Mouse (Mus musculus) T-helper 17 cell (primary cell): Measurements from ENCODE around the gene Top1.

Experiments
- in situ Hi-C, 2 experiments: fragments of 300-600 bp; cut with MboI, MseI; formaldehyde crosslinking; loops; 1 replicate in 1 of 2; 2 replicates in 1 of 2; pipeline ENCODE4 v1.15.1; 2025; ENCODE audit warnings: high pct_unique_total_duplicates in 2 of 2

Gene Top1

GRCm38 (mm10) chr2:160718811-160719210, 73.1 kb downstream of the Top1 start:
- in situ Hi-C loops = loop anchor here (5.0 to 10.0 kb wide), 3 partner anchors 38 to 166 kb away; partner anchors contain the start of gene Lpin3 (in 2 of the 2)

- in situ Hi-C loops = no loop called here
Measured at GRCm38 (mm10) chr2:160722714-160723113, 77.0 kb downstream of the Top1 start.

- in situ Hi-C loops = no loop called here
Measured at GRCm38 (mm10) chr2:160723613-160724375, 78.1 kb downstream of the Top1 start.

- in situ Hi-C loops = no loop called here
Measured at GRCm38 (mm10) chr2:160724536-160724935, 78.8 kb downstream of the Top1 start.

GRCm38 (mm10) chr2:160725877-160726864, 80.5 kb downstream of the Top1 start:
- in situ Hi-C loops = no loop called here

GRCm38 (mm10) chr2:160728972-160729371, 83.3 kb downstream of the Top1 start:
- in situ Hi-C loops = no loop called here

GRCm38 (mm10) chr2:160729436-160729835, 83.7 kb downstream of the Top1 start:
- in situ Hi-C loops = no loop called here

GRCm38 (mm10) chr2:160729851-160730796, 84.4 kb downstream of the Top1 start:
- in situ Hi-C loops = loop anchor here in 1 of 2 experiments (5.0 kb wide), 1 partner anchor 142 kb away; the partner anchor contains the start of gene Zhx3

GRCm38 (mm10) chr2:160730797-160731116, 85.1 kb downstream of the Top1 start:
- in situ Hi-C loops = loop anchor here in 1 of 2 experiments (5.0 kb wide), 1 partner anchor 142 kb away; the partner anchor contains the start of gene Zhx3

GRCm38 (mm10) chr2:160731117-160731838, 85.6 kb downstream of the Top1 start, which contains the start of gene Plcg1:
TSS of gene Plcg1 (plus strand) at chr2:160731300.
- in situ Hi-C loops = loop anchor here in 1 of 2 experiments (5.0 kb wide), 1 partner anchor 141 kb away; the partner anchor contains the start of gene Zhx3

GRCm38 (mm10) chr2:160731839-160732261, 86.2 kb downstream of the Top1 start:
- in situ Hi-C loops = loop anchor here in 1 of 2 experiments (5.0 kb wide), 1 partner anchor 140 kb away; the partner anchor contains the start of gene Zhx3

GRCm38 (mm10) chr2:160732420-160732995, 86.8 kb downstream of the Top1 start:
- in situ Hi-C loops = loop anchor here in 1 of 2 experiments (5.0 kb wide), 1 partner anchor 140 kb away; the partner anchor contains the start of gene Zhx3

GRCm38 (mm10) chr2:160733131-160733531, 87.4 kb downstream of the Top1 start:
- in situ Hi-C loops = loop anchor here in 1 of 2 experiments (5.0 kb wide), 1 partner anchor 139 kb away; the partner anchor contains the start of gene Zhx3

GRCm38 (mm10) chr2:160734331-160734730, 88.6 kb downstream of the Top1 start:
- in situ Hi-C loops = loop anchor here in 1 of 2 experiments (5.0 kb wide), 1 partner anchor 138 kb away; the partner anchor contains the start of gene Zhx3

GRCm38 (mm10) chr2:160735706-160736310, 90.1 kb downstream of the Top1 start:
- in situ Hi-C loops = no loop called here

GRCm38 (mm10) chr2:160736466-160736865, 90.8 kb downstream of the Top1 start:
- in situ Hi-C loops = no loop called here

GRCm38 (mm10) chr2:160738354-160738753, 92.7 kb downstream of the Top1 start:
- in situ Hi-C loops = no loop called here

- in situ Hi-C loops = no loop called here
Measured at GRCm38 (mm10) chr2:160739647-160740356, 94.1 kb downstream of the Top1 start.
